Mouse (Mus musculus): Measurements from ENCODE around the gene Atg9a. TPM values are rescaled to one million over a fixed set of nuclear protein-coding genes. Genes with fewer than 3 reads are reported as not detected.

Atg9a gene
- polyA plus RNA-seq, 1 experiment: 129 TPM

GRCm38 (mm10) chr1:75208967-75209678 is 17.1 kb upstream of the Atg9a start:
- peaks cover 7% of the 10 kb centered on the region; the same call in 1 of the 2 replicates for H3K4me1 ChIP-seq (ENCODE audit: control insufficient read depth, insufficient read depth, low read length)
- no peak overlapping the region for H3K27ac ChIP-seq (ENCODE audit: insufficient read depth, low read length)
- TF ChIP-seq POLR2A (IDR thresholded peaks at IDR 0.05; ENCODE audit: extremely low read depth, insufficient read depth, low read length): no peak
- TF ChIP-seq CTCF (IDR thresholded peaks at IDR 0.05; ENCODE audit: extremely low read depth, insufficient read depth, low read length): no peak
- peak overlapping the region; percentile 40 for H3K4me3 ChIP-seq (ENCODE audit: insufficient read depth, low read length)

- no peak overlapping the region for H3K27ac ChIP-seq (ENCODE audit: insufficient read depth, low read length)
- TF ChIP-seq POLR2A (IDR thresholded peaks at IDR 0.05; ENCODE audit: extremely low read depth, insufficient read depth, low read length) (no peak), CTCF (IDR thresholded peaks at IDR 0.05; ENCODE audit: extremely low read depth, insufficient read depth, low read length) (no peak)
- H3K4me3 ChIP-seq (ENCODE audit: insufficient read depth, low read length): no peak overlapping the region
- no peaks in the 10 kb centered on the region for H3K4me1 ChIP-seq (ENCODE audit: control insufficient read depth, insufficient read depth, low read length)
These were observed 9.2 kb upstream of the Atg9a start for GRCm38 (mm10) chr1:75201236-75201635.

GRCm38 (mm10) chr1:75192452-75192851 is 456 bp upstream of the Atg9a start:
- TF ChIP-seq POLR2A (IDR thresholded peaks at IDR 0.05; ENCODE audit: extremely low read depth, insufficient read depth, low read length) (peak; percentile 14; the same call in 1 of the 2 replicates), CTCF (IDR thresholded peaks at IDR 0.05; ENCODE audit: extremely low read depth, insufficient read depth, low read length) (no peak)
- Histone ChIP-seq H3K4me3 (ENCODE audit: insufficient read depth, low read length) (peak overlapping the region; percentile 93), H3K4me1 (ENCODE audit: control insufficient read depth, insufficient read depth, low read length) (peaks cover 3% of the 10 kb centered on the region; the same call in 1 of the 2 replicates), H3K27ac (ENCODE audit: insufficient read depth, low read length) (peak overlapping the region; percentile 85)

- H3K27ac ChIP-seq (ENCODE audit: insufficient read depth, low read length): 0 out of 2 replicates have a peak overlapping the region, but pooled peaks have one; percentile 58
- peak overlapping the region; percentile 93 for H3K4me3 ChIP-seq (ENCODE audit: insufficient read depth, low read length)
- TF ChIP-seq POLR2A (IDR thresholded peaks at IDR 0.05; ENCODE audit: extremely low read depth, insufficient read depth, low read length): no peak
- TF ChIP-seq CTCF (IDR thresholded peaks at IDR 0.05; ENCODE audit: extremely low read depth, insufficient read depth, low read length): no peak
- H3K4me1 ChIP-seq (ENCODE audit: control insufficient read depth, insufficient read depth, low read length): peaks cover 3% of the 10 kb centered on the region; the same call in 1 of the 2 replicates
These were observed 756 bp downstream of the Atg9a start for GRCm38 (mm10) chr1:75191258-75191621.

GRCm38 (mm10) chr1:75190577-75190976 is 1.4 kb downstream of the Atg9a start:
- Histone ChIP-seq H3K4me1 (ENCODE audit: control insufficient read depth, insufficient read depth, low read length) (peaks cover 3% of the 10 kb centered on the region; the same call in 1 of the 2 replicates), H3K27ac (ENCODE audit: insufficient read depth, low read length) (no peak overlapping the region), H3K4me3 (ENCODE audit: insufficient read depth, low read length) (peak overlapping the region; percentile 93; the same call in 1 of the 2 replicates)
- TF ChIP-seq POLR2A (IDR thresholded peaks at IDR 0.05; ENCODE audit: extremely low read depth, insufficient read depth, low read length) (no peak), CTCF (IDR thresholded peaks at IDR 0.05; ENCODE audit: extremely low read depth, insufficient read depth, low read length) (no peak)

- TF ChIP-seq CTCF (IDR thresholded peaks at IDR 0.05; ENCODE audit: extremely low read depth, insufficient read depth, low read length): no peak
- TF ChIP-seq POLR2A (IDR thresholded peaks at IDR 0.05; ENCODE audit: extremely low read depth, insufficient read depth, low read length): no peak
- Histone ChIP-seq H3K4me1 (ENCODE audit: control insufficient read depth, insufficient read depth, low read length) (peaks cover 1% of the 10 kb centered on the region; the same call in 1 of the 2 replicates), H3K4me3 (ENCODE audit: insufficient read depth, low read length) (no peak overlapping the region), H3K27ac (ENCODE audit: insufficient read depth, low read length) (no peak overlapping the region)
These were observed 4.0 kb downstream of the Atg9a start for GRCm38 (mm10) chr1:75187914-75188483.

GRCm38 (mm10) chr1:75187126-75187525 is 4.9 kb downstream of the Atg9a start:
- TF ChIP-seq CTCF (IDR thresholded peaks at IDR 0.05; ENCODE audit: extremely low read depth, insufficient read depth, low read length) (no peak), POLR2A (IDR thresholded peaks at IDR 0.05; ENCODE audit: extremely low read depth, insufficient read depth, low read length) (no peak)
- H3K27ac ChIP-seq (ENCODE audit: insufficient read depth, low read length): no peak overlapping the region
- H3K4me3 ChIP-seq (ENCODE audit: insufficient read depth, low read length): no peak overlapping the region

GRCm38 (mm10) chr1:75185495-75185894 is 6.5 kb downstream of the Atg9a start:
- Histone ChIP-seq H3K4me3 (ENCODE audit: insufficient read depth, low read length) (no peak overlapping the region), H3K4me1 (ENCODE audit: control insufficient read depth, insufficient read depth, low read length) (no peaks in the 10 kb centered on the region), H3K27ac (ENCODE audit: insufficient read depth, low read length) (no peak overlapping the region)
- no peak for TF ChIP-seq CTCF (IDR thresholded peaks at IDR 0.05; ENCODE audit: extremely low read depth, insufficient read depth, low read length)

More at GRCm38 (mm10) chr1:75187126-75187525, 4.9 kb downstream of the Atg9a start:
- H3K4me1 ChIP-seq (ENCODE audit: control insufficient read depth, insufficient read depth, low read length): 0 out of 2 replicates have a peak, but pooled peaks cover 1% of the 10 kb centered on the region

GRCm38 (mm10) chr1:75182160-75182559 is 9.8 kb downstream of the Atg9a start:
- H3K4me3 ChIP-seq (ENCODE audit: insufficient read depth, low read length): no peak overlapping the region
- TF ChIP-seq CTCF (IDR thresholded peaks at IDR 0.05; ENCODE audit: extremely low read depth, insufficient read depth, low read length): no peak
- TF ChIP-seq POLR2A (IDR thresholded peaks at IDR 0.05; ENCODE audit: extremely low read depth, insufficient read depth, low read length): no peak
- no peak overlapping the region for H3K27ac ChIP-seq (ENCODE audit: insufficient read depth, low read length)

GRCm38 (mm10) chr1:75181377-75181870 is 10.6 kb downstream of the Atg9a start:
- TF ChIP-seq CTCF (IDR thresholded peaks at IDR 0.05; ENCODE audit: extremely low read depth, insufficient read depth, low read length): no peak
- no peak for TF ChIP-seq POLR2A (IDR thresholded peaks at IDR 0.05; ENCODE audit: extremely low read depth, insufficient read depth, low read length)
- no peak overlapping the region for H3K27ac ChIP-seq (ENCODE audit: insufficient read depth, low read length)
- no peaks in the 10 kb centered on the region for H3K4me1 ChIP-seq (ENCODE audit: control insufficient read depth, insufficient read depth, low read length)
- H3K4me3 ChIP-seq (ENCODE audit: insufficient read depth, low read length): no peak overlapping the region

More at GRCm38 (mm10) chr1:75182160-75182559, 9.8 kb downstream of the Atg9a start:
- H3K4me1 ChIP-seq (ENCODE audit: control insufficient read depth, insufficient read depth, low read length): no peaks in the 10 kb centered on the region

Measured in cortical plate, adult 2 months (tissue).